Mouse (Mus musculus) liver, adult 2 months (tissue): ENCODE measurements around the gene Smarcd3.

Experiments
- CTCF ChIP-seq: fragments of 200-500 bp; IDR thresholded peaks from 2 replicates; pipeline ENCODE4 v1.5.1; 2011; ENCODE audit warnings: low read depth, low read length, control low read depth
- POLR2A ChIP-seq: fragments of 200-500 bp; IDR thresholded peaks from 2 replicates; pipeline ENCODE4 v1.6.1; 2011; ENCODE audit warnings: low read length, control low read depth; ENCODE audit not compliant: insufficient read depth; ENCODE audit errors: extremely low read depth

DNA sequence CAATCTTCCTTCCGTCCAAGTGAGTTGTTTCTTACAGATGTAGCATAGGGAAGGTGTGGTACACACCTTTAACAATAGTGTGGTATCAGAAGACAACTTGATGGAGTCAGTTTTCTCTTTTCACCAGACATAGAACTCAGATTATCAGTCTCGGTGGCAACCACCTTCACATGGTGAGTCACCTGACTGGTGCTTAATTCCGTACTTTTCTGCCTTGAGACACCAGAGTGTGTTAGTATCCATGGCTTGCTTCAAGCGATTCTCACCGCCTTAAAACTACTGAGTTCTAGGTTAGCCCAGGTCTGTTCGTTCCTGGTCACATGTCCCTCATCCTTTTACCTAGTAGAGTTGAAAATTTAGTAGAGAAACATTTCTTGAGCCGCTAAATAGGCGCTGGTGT, 38.1 kb downstream of the Smarcd3 start:
- TF ChIP-seq POLR2A (no peak), CTCF (no peak)
